Mouse (Mus musculus) limb, embryonic 14.5 days (tissue): Measurements from ENCODE around the gene Diaph3. TPM values are rescaled to one million over a fixed set of nuclear protein-coding genes. Genes with fewer than 3 reads are reported as not detected.
"Not testable (repeated sequence)": the region's sequence is repeated elsewhere in the genome, so short reads cannot be mapped to it uniquely, and the experiment has no call there.

Experiments used
- ATAC-seq: fragments of 200-750 bp; cut with Nextera tagmentation; 2 replicates; pipeline ENCODE4 v1.8.0; 2017; ENCODE audit warnings: low read depth, moderate number of reproducible peaks, moderate TSS enrichment; ENCODE audit not compliant: low FRiP score
- DNase-seq: peaks from one replicate; pipeline ENCODE4 v3.0.0-alpha.2; 2015; ENCODE audit warnings: low spot score
- H3K27ac ChIP-seq: fragments of 300-500 bp; sonication (generic); replicated peaks from 2 replicates; pipeline ENCODE4 v1.5.1; 2014; ENCODE audit warnings: low read depth, mild to moderate bottlenecking, low read length, moderate library complexity, mixed read lengths
- H3K27me3 ChIP-seq: fragments of 300-500 bp; sonication (generic); 2 replicates; pipeline ENCODE4 v1.6.1; 2014; ENCODE audit warnings: low read length, mixed read lengths; ENCODE audit not compliant: control insufficient read depth, insufficient read depth
- H3K36me3 ChIP-seq: fragments of 300-500 bp; sonication (generic); 2 replicates; pipeline ENCODE4 v1.6.1; 2014; ENCODE audit warnings: mild to moderate bottlenecking, low read length, moderate library complexity, mixed read lengths; ENCODE audit not compliant: control insufficient read depth, insufficient read depth
- H3K4me1 ChIP-seq: fragments of 300-500 bp; sonication (generic); 2 replicates; pipeline ENCODE4 v1.6.1; 2014; ENCODE audit warnings: antibody characterized with exemption, low read length, mixed read lengths; ENCODE audit not compliant: control insufficient read depth, insufficient read depth
- H3K4me2 ChIP-seq: fragments of 300-500 bp; sonication (generic); replicated peaks from 2 replicates; pipeline ENCODE4 v1.6.1; 2014; ENCODE audit warnings: low read depth, mild to moderate bottlenecking, low read length, moderate library complexity; ENCODE audit not compliant: severe bottlenecking
- H3K4me3 ChIP-seq: fragments of 300-500 bp; sonication (generic); replicated peaks from 2 replicates; pipeline ENCODE4 v1.5.1; 2014; ENCODE audit warnings: low read length
- H3K9ac ChIP-seq: fragments of 300-500 bp; sonication (generic); 2 replicates; pipeline ENCODE4 v1.6.1; 2014; ENCODE audit warnings: mild to moderate bottlenecking, low read depth, low read length, moderate library complexity; ENCODE audit not compliant: severe bottlenecking
- H3K9me3 ChIP-seq: fragments of 300-500 bp; sonication (generic); 2 replicates; pipeline ENCODE4 v1.6.1; 2016; ENCODE audit warnings: low read length; ENCODE audit not compliant: control insufficient read depth
- POLR2A ChIP-seq: fragments of 200-500 bp; IDR thresholded peaks from 2 replicates; pipeline ENCODE4 v1.8.0; 2012; ENCODE audit warnings: inconsistent platforms, mild to moderate bottlenecking, moderate library complexity, borderline replicate concordance; ENCODE audit not compliant: insufficient read depth, insufficient read length; ENCODE audit errors: extremely low read depth
- WGBS: fragments of 180-500 bp; shearing (Covaris S2); extraction: QIAGEN DNeasy Blood & Tissue Kit; methylation state at CpG from one replicate; pipeline ENCODE4 v1.1.7; 2014; 5-methylcytosine and 5-hydroxymethylcytosine counted together
- polyA plus RNA-seq, 2 experiments: library from polyadenylated mRNA; depleted of rRNA in 1 of 2; stranded (reverse) in 1 of 2; unstranded in 1 of 2; fragments of >200 nt; fragmentation: Nextera tagmentation in 1 of 2; extraction: Ambion mirVana in 1 of 2; gene quantifications; 2 replicates each; pipeline versions ENCODE4 v1.2.1 to v1.2.3; 2012 to 2014

The Diaph3 gene
- polyA plus RNA-seq, 2 experiments: 7.3 to 10.5 TPM

- no peak overlapping the region for H3K4me3 ChIP-seq
- H3K27me3 ChIP-seq: no peaks in the 10 kb centered on the region
- H3K27ac ChIP-seq: no peak overlapping the region
- H3K4me2 ChIP-seq: no peak overlapping the region
- 63% methylated on average over 4 of the region's 4 CpGs for WGBS
- no peak overlapping the region for H3K9ac ChIP-seq
- TF ChIP-seq POLR2A: no peak
- H3K4me1 ChIP-seq: no peaks in the 10 kb centered on the region
- no peaks in the 10 kb centered on the region for H3K36me3 ChIP-seq
- H3K9me3 ChIP-seq: no peaks in the 10 kb centered on the region
- no peak for DNase-seq
- ATAC-seq: no peak
These were observed 411.4 kb downstream of the Diaph3 start for GRCm38 (mm10) chr14:86729617-86730098.

- 94% methylated on average over 5 of the region's 5 CpGs for WGBS
- no peak for DNase-seq
These were observed 413.4 kb downstream of the Diaph3 start for GRCm38 (mm10) chr14:86727538-86728045.

GRCm38 (mm10) chr14:86721768-86722167 is 419.3 kb downstream of the Diaph3 start:
- no peak overlapping the region for H3K4me2 ChIP-seq
- no peaks in the 10 kb centered on the region for H3K9me3 ChIP-seq
- H3K27ac ChIP-seq: no peak overlapping the region
- H3K36me3 ChIP-seq: no peaks in the 10 kb centered on the region
- DNase-seq (no peak), ATAC-seq (no peak)
- no peak overlapping the region for H3K4me3 ChIP-seq
- 96% methylated on average over 6 of the region's 6 CpGs for WGBS
- no peaks in the 10 kb centered on the region for H3K27me3 ChIP-seq
- H3K4me1 ChIP-seq: no peaks in the 10 kb centered on the region
- no peak for TF ChIP-seq POLR2A
- no peak overlapping the region for H3K9ac ChIP-seq

More at GRCm38 (mm10) chr14:86727538-86728045, 413.4 kb downstream of the Diaph3 start:
- no peaks in the 10 kb centered on the region for H3K36me3 ChIP-seq
- no peak overlapping the region for H3K27ac ChIP-seq
- no peak for TF ChIP-seq POLR2A
- no peak overlapping the region for H3K4me2 ChIP-seq
- H3K4me1 ChIP-seq: no peaks in the 10 kb centered on the region
- H3K4me3 ChIP-seq: no peak overlapping the region
- no peak overlapping the region for H3K9ac ChIP-seq
- H3K27me3 ChIP-seq: no peaks in the 10 kb centered on the region
- ATAC-seq: no peak
- H3K9me3 ChIP-seq: no peaks in the 10 kb centered on the region

GRCm38 (mm10) chr14:86721082-86721481 is 420.0 kb downstream of the Diaph3 start:
- no peak for TF ChIP-seq POLR2A
- 76% methylated on average over 3 of the region's 3 CpGs for WGBS
- Histone ChIP-seq H3K9ac (no peak overlapping the region), H3K4me2 (no peak overlapping the region), H3K27ac (no peak overlapping the region), H3K9me3 (no peaks in the 10 kb centered on the region), H3K4me1 (no peaks in the 10 kb centered on the region), H3K4me3 (no peak overlapping the region), H3K36me3 (no peaks in the 10 kb centered on the region), H3K27me3 (no peaks in the 10 kb centered on the region)
- no peak for ATAC-seq
- DNase-seq: no peak

GRCm38 (mm10) chr14:86720408-86720807 is 420.6 kb downstream of the Diaph3 start:
- not testable (repeated sequence) for H3K27me3 ChIP-seq, H3K9me3 ChIP-seq, H3K4me3 ChIP-seq, H3K9ac ChIP-seq, H3K36me3 ChIP-seq, ATAC-seq, DNase-seq, H3K27ac ChIP-seq, H3K4me1 ChIP-seq, H3K4me2 ChIP-seq

- no peaks in the 10 kb centered on the region for H3K9me3 ChIP-seq
- no peak overlapping the region for H3K4me2 ChIP-seq
- no peak overlapping the region for H3K4me3 ChIP-seq
- H3K27me3 ChIP-seq: no peaks in the 10 kb centered on the region
- no peak for TF ChIP-seq POLR2A
- WGBS: 71% methylated on average over 2 of the region's 2 CpGs
- ATAC-seq (no peak), DNase-seq (no peak)
- H3K27ac ChIP-seq: no peak overlapping the region
- no peaks in the 10 kb centered on the region for H3K36me3 ChIP-seq
- no peaks in the 10 kb centered on the region for H3K4me1 ChIP-seq
- H3K9ac ChIP-seq: no peak overlapping the region
These were observed 426.8 kb downstream of the Diaph3 start for GRCm38 (mm10) chr14:86714088-86714690.
